ENCODE assay signal across 32 mouse cellular contexts in the genomic region with DNA sequence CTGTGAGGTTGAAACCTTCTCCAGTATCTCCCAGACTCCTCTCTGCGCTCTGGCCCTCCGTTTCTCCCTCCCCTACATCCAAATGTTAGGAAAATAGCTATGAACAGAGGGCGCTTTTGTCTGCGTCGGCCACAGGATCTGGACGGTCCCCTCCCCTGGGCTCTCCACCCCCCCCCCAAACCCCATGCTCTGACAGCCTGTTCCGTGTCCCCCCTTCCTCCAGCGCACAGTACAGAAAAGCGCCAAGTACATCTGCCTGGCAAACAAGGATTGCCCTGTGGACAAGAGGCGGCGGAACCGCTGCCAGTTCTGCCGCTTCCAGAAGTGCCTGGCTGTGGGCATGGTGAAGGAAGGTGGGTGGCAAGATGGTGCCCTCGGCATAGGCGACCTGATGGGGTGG. TPM values are rescaled to one million over a fixed set of nuclear protein-coding genes. Genes with fewer than 3 reads are reported as not detected.
A peak's percentile ranks its signal among the peaks of the same experiment; 100 is the strongest.
DNase-seq lines count a peak whose midpoint lies in the region; ATAC-seq and TF ChIP-seq lines count a peak whose summit lies in the region.
"Had no signal": no experiment of that assay in that cellular context is flagged by ENCODE, and none has a peak within 500 bp of the region (broad histone marks: within the 10 kb centered on the region; RNA-seq: fewer than 3 reads in every experiment).

No protein-coding gene starts in this region.

- 0 out of 2 replicates have a peak overlapping the region, but pooled peaks have one; percentile 3 for H3K4me2 ChIP-seq in neural tube, embryonic 13.5 days
- H3K4me2 ChIP-seq: heart, embryonic 11.5 days; hindbrain, embryonic 12.5 days; limb, embryonic 13.5 days; liver, embryonic 11.5 days; lung, embryonic 15.5 days; midbrain, embryonic 12.5 days had no signal

- 74% methylated on average over 15 of the region's 15 CpGs for WGBS in neural tube, embryonic 13.5 days

- no peak for ATAC-seq in neural tube, embryonic 13.5 days (ENCODE audit: low read depth)
- ATAC-seq: inflammation-experienced regulatory T-cells, adult 6 months; Patski had no signal

- peak overlapping the region; percentile 29; the same call in 1 of the 2 replicates for H3K27ac ChIP-seq in neural tube, embryonic 13.5 days (replicated peaks)
- H3K27ac ChIP-seq: hindbrain, embryonic 12.5 days; limb, embryonic 13.5 days; lung, embryonic 15.5 days; midbrain, embryonic 12.5 days; stomach, postnatal 0 days had no signal

- DNase-seq in layer of hippocampus, adult 11-12 months (ENCODE audit: low spot score) = peak; percentile 60
- no peak for DNase-seq in layer of hippocampus, postnatal 14 days (ENCODE audit: low spot score in 2 of 2)
- DNase-seq in neural tube, embryonic 10.5 days (ENCODE audit: extremely low spot score, low spot score) = no peak
- DNase-seq in brain, embryonic 14.5 days (ENCODE audit: low read depth) = peak; percentile 20
- no peak for DNase-seq in thymus, postnatal 10 days (ENCODE audit: low spot score in 2 of 2)
- DNase-seq in adrenal gland, adult 8-10 months = no peak
- DNase-seq: adrenal gland, postnatal 36 days; B cell, adult 2 months; cerebellum, adult 9-10 months; gastrocnemius, postnatal 25 days; heart, adult 18-20 months; heart, postnatal 36 days; kidney, adult 11 months; kidney, postnatal 14 days; lung, postnatal 36 days; right cerebral cortex, adult 18-20 months; spleen, adult 18-20 months; thymus, adult 2 months; thymus, postnatal 4 days had no signal

- TF ChIP-seq CTCF in brain, embryonic 14.5 days (IDR thresholded peaks at IDR 0.05; ENCODE audit: borderline replicate concordance, extremely low read depth, insufficient read depth, insufficient read length) = no peak

- H3K4me3 ChIP-seq in neural tube, embryonic 13.5 days = no peak overlapping the region
- H3K4me3 ChIP-seq: erythroblast, embryonic 14.5 days; hindbrain, embryonic 12.5 days; limb, embryonic 13.5 days; lung, embryonic 15.5 days; megakaryocyte, embryonic 14.5 days; midbrain, embryonic 12.5 days had no signal

- H3K36me3 ChIP-seq in neural tube, embryonic 13.5 days = peaks cover 43% of the 10 kb centered on the region

- peaks cover 13% of the 10 kb centered on the region for H3K4me1 ChIP-seq in neural tube, embryonic 13.5 days (replicated peaks)

- no peak for TF ChIP-seq POLR2A in brain, embryonic 14.5 days (IDR thresholded peaks at IDR 0.05; ENCODE audit: borderline replicate concordance, extremely low read depth, insufficient read depth, insufficient read length, poor library complexity, severe bottlenecking)

- no peaks in the 10 kb centered on the region for H3K9me3 ChIP-seq in neural tube, embryonic 13.5 days
- H3K9me3 ChIP-seq: hindbrain, embryonic 12.5 days; limb, embryonic 13.5 days; lung, embryonic 15.5 days; megakaryocyte, embryonic 14.5 days; midbrain, embryonic 12.5 days had no signal

- H3K9ac ChIP-seq in neural tube, embryonic 13.5 days = peak overlapping the region; percentile 19; the same call in 1 of the 2 replicates
- H3K9ac ChIP-seq: hindbrain, embryonic 12.5 days; limb, embryonic 13.5 days; lung, embryonic 15.5 days; midbrain, embryonic 12.5 days had no signal

- H3K27me3 ChIP-seq in neural tube, embryonic 13.5 days = peaks cover 22% of the 10 kb centered on the region
- H3K27me3 ChIP-seq: lung, embryonic 15.5 days; Patski had no signal

RNA-seq across cellular contexts. Expression of a gene that starts 12.6 kb away (rescaled TPM):
- total RNA-seq in layer of hippocampus, postnatal 14 days (2021) = 10 to 100 TPM; 45.9 to 47.3 TPM
- 77.9 and 84.7 TPM in 2 replicates for polyA plus RNA-seq in neural tube, embryonic 13.5 days (2015; fragmentation: Nextera tagmentation; extraction: Ambion mirVana)
- polyA plus RNA-seq in brain, embryonic 14.5 days (2012; rRNA removed) = 58.9 and 75.1 TPM in 2 replicates
- 10 to 100 TPM; 31.4 to 48.9 (median 37.0) TPM for total RNA-seq in adrenal gland, adult 8-10 months (2022)

RNA-seq across cellular contexts. Expression of a gene that starts 17.4 kb away (rescaled TPM):
- total RNA-seq in layer of hippocampus, postnatal 14 days (2021) = 10 to 100 TPM; 34.5 to 54.4 TPM
- polyA plus RNA-seq in neural tube, embryonic 13.5 days (2015; fragmentation: Nextera tagmentation; extraction: Ambion mirVana) = 6.4 and 7.6 TPM in 2 replicates
- 5.4 and 10.5 TPM in 2 replicates for polyA plus RNA-seq in brain, embryonic 14.5 days (2012; rRNA removed)
- total RNA-seq in adrenal gland, adult 8-10 months (2022) = 100 to 1,000 TPM in 2 of 4 experiments, 10 to 100 TPM in 2; 42.9 to 895 (median 124) TPM

RNA-seq across cellular contexts. Expression of a gene that starts 21.5 kb away (rescaled TPM):
- total RNA-seq in layer of hippocampus, postnatal 14 days (2021) = under 1 TPM; 0.28 to 0.69 TPM
- 0.43 and 0.60 TPM in 2 replicates for polyA plus RNA-seq in neural tube, embryonic 13.5 days (2015; fragmentation: Nextera tagmentation; extraction: Ambion mirVana)
- 0.41 and 0.42 TPM in 2 replicates for polyA plus RNA-seq in brain, embryonic 14.5 days (2012; rRNA removed)
- total RNA-seq in adrenal gland, adult 8-10 months (2022) = under 1 TPM; 0.49 to 0.91 (median 0.71) TPM
- total RNA-seq: left cerebral cortex, postnatal 25 days had no signal
- polyA plus RNA-seq: erythroblast, embryonic 14.5 days; Patski had no signal

RNA-seq across cellular contexts. Expression of a gene that starts 47.5 kb away (rescaled TPM):
- total RNA-seq in layer of hippocampus, postnatal 14 days (2021) = 10 to 100 TPM; 53.4 to 55.2 TPM
- polyA plus RNA-seq in neural tube, embryonic 13.5 days (2015; fragmentation: Nextera tagmentation; extraction: Ambion mirVana) = 4.4 and 4.8 TPM in 2 replicates
- polyA plus RNA-seq in brain, embryonic 14.5 days (2012; rRNA removed) = 4.9 and 6.5 TPM in 2 replicates
- total RNA-seq in adrenal gland, adult 8-10 months (2022) = 10 to 100 TPM in 3 of 4 experiments, 1 to 10 TPM in 1; 8.8 to 19.6 (median 17.1) TPM

Comparison
In these comparisons a context has a peak if more than half of its experiments do, and no peak if none do; other contexts are left out.
1. DNase-seq: peak in layer of hippocampus, adult 11-12 months (single experiment) and brain, embryonic 14.5 days (single experiment); none in layer of hippocampus, postnatal 14 days (0 of 2), neural tube, embryonic 10.5 days (single experiment), thymus, postnatal 10 days (0 of 2) and adrenal gland, adult 8-10 months (single experiment).